Mouse (Mus musculus) neutrophil, adult 83 days (primary cell): ENCODE results near the gene Usp38. TPM values are rescaled to one million over a fixed set of nuclear protein-coding genes. Genes with fewer than 3 reads are reported as not detected.

Source experiments
- total RNA-seq, 2 experiments: library from RNA; stranded (reverse); gene quantifications; one replicate each; pipeline ENCODE4 v1.2.4; 2023

Usp38 gene
- 10 to 100 TPM; 31.1 to 37.5 TPM for total RNA-seq

DNA sequence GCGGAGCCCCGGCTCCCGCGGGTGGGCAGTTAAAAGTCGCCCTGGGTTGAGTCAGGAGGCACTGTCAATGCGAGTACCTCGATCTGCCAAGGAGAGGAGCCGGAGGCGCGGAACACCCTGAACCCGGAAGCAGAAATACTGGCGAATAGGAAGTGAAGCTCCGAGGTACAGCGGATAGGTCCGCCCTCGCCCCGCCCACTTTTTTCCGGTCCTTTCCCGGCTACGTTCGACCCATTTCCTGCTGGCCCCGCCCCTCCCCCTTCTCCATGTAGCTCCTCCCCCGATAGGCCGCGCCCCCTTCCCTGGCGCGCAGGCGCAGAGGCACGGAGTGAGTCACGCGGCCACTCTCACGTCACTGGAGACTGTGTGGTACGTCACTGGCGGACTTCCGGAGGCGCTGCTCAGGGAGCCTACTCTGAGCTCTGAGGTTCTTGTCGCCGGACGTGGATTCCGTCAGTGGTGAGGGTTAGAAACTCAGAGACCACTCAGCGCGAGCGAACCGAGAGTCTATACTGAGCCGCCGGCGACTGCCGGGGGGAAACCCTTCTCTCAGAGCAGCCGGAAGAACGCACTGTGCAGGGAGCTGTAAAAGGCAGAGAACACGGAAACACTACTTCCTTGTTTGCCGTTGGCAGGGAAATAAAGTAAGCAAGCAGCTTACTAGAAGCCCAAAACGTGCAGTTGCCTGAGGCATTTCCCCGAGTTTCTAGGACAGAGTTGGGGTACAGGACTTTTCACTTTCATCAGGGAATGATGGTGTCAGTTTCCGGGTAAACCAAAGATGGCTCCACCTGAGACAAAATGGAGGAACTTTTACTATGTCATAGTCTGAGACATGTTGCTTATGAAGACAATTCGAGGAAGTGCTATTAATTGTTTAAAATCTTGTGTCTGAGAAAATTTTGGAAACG lies at the start of gene Usp38:
Gene Usp38 (minus strand): TSS at position 140 of the 911 bp plus-strand sequence.

Other genes with a start within 250 kb of the Usp38 start
- 1 to 10 TPM; 3.8 to 5.3 TPM for gene Gab1, start 134.4 kb downstream of the Usp38 start, total RNA-seq